Mouse (Mus musculus): ENCODE data around the gene Gm13271. TPM values are rescaled to one million over a fixed set of nuclear protein-coding genes. Genes with fewer than 3 reads are reported as not detected.
A peak's percentile ranks its signal among the peaks of the same experiment; 100 is the strongest.
"Not testable (repeated sequence)": the region's sequence is repeated elsewhere in the genome, so short reads cannot be mapped to it uniquely, and the experiment has no call there.

Gene Gm13271
- polyA plus RNA-seq, 1 experiment from 2014 or later = not detected

DNA sequence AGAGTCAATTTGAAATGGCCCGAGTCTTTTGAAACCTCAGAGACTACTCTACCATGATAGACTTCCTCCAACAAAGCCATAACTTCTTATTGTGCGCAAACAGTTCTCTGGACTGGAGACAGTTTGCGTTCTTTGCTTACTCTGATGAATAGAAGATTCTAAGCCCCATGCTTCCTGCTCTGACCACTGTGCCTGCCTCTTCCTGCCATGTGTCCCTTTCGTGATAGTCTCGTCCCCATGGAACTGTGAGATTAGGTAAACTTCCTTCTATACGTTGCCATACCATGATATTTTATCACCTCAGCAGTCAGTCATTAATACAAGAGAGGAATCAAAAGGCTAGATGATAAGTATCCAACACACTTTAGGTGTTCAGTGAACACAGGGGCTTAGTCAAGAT lies 27.9 kb upstream of the Gm13271 start:
- H3K27ac ChIP-seq (ENCODE audit: low read depth, low read length) = no peak overlapping the region
- H3K36me3 ChIP-seq (ENCODE audit: control insufficient read depth, insufficient read depth, low read length) = no peaks in the 10 kb centered on the region
- no peaks in the 10 kb centered on the region for H3K4me1 ChIP-seq (ENCODE audit: control insufficient read depth, insufficient read depth, low read length)
- WGBS = 83% methylated on average over 6 of the region's 6 CpGs
- no peak for ATAC-seq (ENCODE audit: low FRiP score, low TSS enrichment)
- H3K9ac ChIP-seq (ENCODE audit: low read depth, low read length) = no peak overlapping the region
- H3K4me3 ChIP-seq (ENCODE audit: low read length) = no peak overlapping the region
- H3K4me2 ChIP-seq (replicated peaks; ENCODE audit: low read depth, low read length) = no peak overlapping the region
- H3K27me3 ChIP-seq (ENCODE audit: control insufficient read depth, insufficient read depth, low read length) = no peaks in the 10 kb centered on the region
- no peaks in the 10 kb centered on the region for H3K9me3 ChIP-seq (ENCODE audit: control insufficient read depth, low read length)

DNA sequence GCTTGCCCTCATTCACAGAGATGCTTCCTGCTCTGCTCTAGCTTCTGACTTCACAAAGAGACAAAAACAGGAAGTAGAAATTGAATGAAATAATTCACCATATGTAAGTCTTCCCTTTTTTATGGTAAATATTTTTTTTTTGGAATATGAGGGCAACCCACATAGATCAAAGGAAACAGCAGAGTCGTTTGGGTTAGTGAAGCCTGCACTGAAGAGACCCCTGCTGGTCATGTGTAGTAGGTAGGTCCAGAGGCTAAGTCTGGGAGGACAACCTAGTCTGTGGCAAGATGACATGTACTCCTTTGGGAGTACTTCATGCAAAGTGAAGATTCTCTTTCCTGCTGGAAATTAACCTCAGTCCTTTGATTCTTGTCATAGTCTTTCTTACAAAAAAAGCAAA lies 27.3 kb upstream of the Gm13271 start:
- H3K4me1 ChIP-seq (ENCODE audit: control insufficient read depth, insufficient read depth, low read length) = no peaks in the 10 kb centered on the region
- H3K4me3 ChIP-seq (ENCODE audit: low read length) = no peak overlapping the region
- H3K36me3 ChIP-seq (ENCODE audit: control insufficient read depth, insufficient read depth, low read length) = no peaks in the 10 kb centered on the region
- no peaks in the 10 kb centered on the region for H3K9me3 ChIP-seq (ENCODE audit: control insufficient read depth, low read length)
- no peak for ATAC-seq (ENCODE audit: low FRiP score, low TSS enrichment)
- no peak overlapping the region for H3K9ac ChIP-seq (ENCODE audit: low read depth, low read length)
- no peaks in the 10 kb centered on the region for H3K27me3 ChIP-seq (ENCODE audit: control insufficient read depth, insufficient read depth, low read length)
- H3K4me2 ChIP-seq (replicated peaks; ENCODE audit: low read depth, low read length) = no peak overlapping the region
- WGBS = 0% methylated on average over 1 of the region's 1 CpGs
- no peak overlapping the region for H3K27ac ChIP-seq (ENCODE audit: low read depth, low read length)

DNA sequence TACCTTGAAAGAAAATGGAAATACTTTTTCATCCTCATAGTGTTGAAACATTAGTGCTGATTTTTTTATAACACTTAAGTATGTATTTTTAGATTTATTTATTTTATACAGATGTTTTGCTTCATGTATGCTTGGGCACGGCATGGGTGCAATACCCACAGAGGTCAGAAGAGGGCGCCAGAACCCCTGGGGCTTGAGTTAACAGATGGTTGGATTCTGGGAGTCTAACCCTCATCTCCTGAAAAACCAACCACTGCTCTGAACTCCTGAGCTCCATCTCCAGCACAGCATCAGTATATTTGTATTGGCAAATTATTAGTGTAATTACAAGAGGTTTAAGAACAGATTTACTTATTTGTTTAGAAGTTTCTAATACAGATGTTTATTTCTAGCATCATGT lies 16.2 kb upstream of the Gm13271 start:
- no peaks in the 10 kb centered on the region for H3K27me3 ChIP-seq (ENCODE audit: control insufficient read depth, insufficient read depth, low read length)
- no peak overlapping the region for H3K4me2 ChIP-seq (replicated peaks; ENCODE audit: low read depth, low read length)
- H3K9ac ChIP-seq (ENCODE audit: low read depth, low read length) = no peak overlapping the region
- no peaks in the 10 kb centered on the region for H3K9me3 ChIP-seq (ENCODE audit: control insufficient read depth, low read length)
- H3K4me3 ChIP-seq (ENCODE audit: low read length) = no peak overlapping the region
- ATAC-seq (ENCODE audit: low FRiP score, low TSS enrichment) = 0 out of 2 replicates have a peak, but pooled peaks have one; percentile 43
- no peaks in the 10 kb centered on the region for H3K4me1 ChIP-seq (ENCODE audit: control insufficient read depth, insufficient read depth, low read length)
- no peaks in the 10 kb centered on the region for H3K36me3 ChIP-seq (ENCODE audit: control insufficient read depth, insufficient read depth, low read length)
- 0% methylated on average over 2 of the region's 2 CpGs for WGBS
- H3K27ac ChIP-seq (ENCODE audit: low read depth, low read length) = no peak overlapping the region

GRCm38 (mm10) chr4:88739036-88739435 lies 15.6 kb upstream of the Gm13271 start:
- Histone ChIP-seq H3K4me1 (ENCODE audit: control insufficient read depth, insufficient read depth, low read length) (no peaks in the 10 kb centered on the region), H3K36me3 (ENCODE audit: control insufficient read depth, insufficient read depth, low read length) (no peaks in the 10 kb centered on the region), H3K27ac (ENCODE audit: low read depth, low read length) (no peak overlapping the region), H3K4me2 (replicated peaks; ENCODE audit: low read depth, low read length) (no peak overlapping the region), H3K27me3 (ENCODE audit: control insufficient read depth, insufficient read depth, low read length) (no peaks in the 10 kb centered on the region), H3K9ac (ENCODE audit: low read depth, low read length) (no peak overlapping the region), H3K4me3 (ENCODE audit: low read length) (no peak overlapping the region), H3K9me3 (ENCODE audit: control insufficient read depth, low read length) (no peaks in the 10 kb centered on the region)
- 91% methylated on average over 6 of the region's 6 CpGs for WGBS
- ATAC-seq (ENCODE audit: low FRiP score, low TSS enrichment) = no peak

DNA sequence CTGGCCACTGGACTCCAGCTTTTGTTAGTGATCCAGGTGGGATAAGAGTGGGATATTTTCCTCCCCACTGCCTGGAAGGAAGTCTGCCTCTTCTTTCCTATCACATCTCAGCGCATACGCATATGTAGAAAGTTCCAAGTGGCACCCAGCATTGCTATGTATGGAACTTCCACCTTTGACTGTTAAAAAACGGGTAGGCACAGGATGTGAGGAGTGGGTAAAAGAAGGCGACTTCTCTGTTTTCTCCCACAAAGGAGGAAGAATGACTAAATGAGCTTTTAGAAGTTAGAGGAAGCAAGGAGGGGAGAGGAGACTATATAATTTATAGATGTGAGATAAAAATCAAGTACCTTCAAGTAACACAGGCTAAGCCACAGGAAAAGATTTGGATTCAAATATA lies 13.2 kb upstream of the Gm13271 start:
- H3K27ac ChIP-seq (ENCODE audit: low read depth, low read length) = no peak overlapping the region
- ATAC-seq (ENCODE audit: low FRiP score, low TSS enrichment) = no peak
- H3K9ac ChIP-seq (ENCODE audit: low read depth, low read length) = no peak overlapping the region
- H3K27me3 ChIP-seq (ENCODE audit: control insufficient read depth, insufficient read depth, low read length) = no peaks in the 10 kb centered on the region
- no peak overlapping the region for H3K4me3 ChIP-seq (ENCODE audit: low read length)
- H3K4me2 ChIP-seq (replicated peaks; ENCODE audit: low read depth, low read length) = no peak overlapping the region
- 86% methylated on average over 4 of the region's 4 CpGs for WGBS
- no peaks in the 10 kb centered on the region for H3K4me1 ChIP-seq (ENCODE audit: control insufficient read depth, insufficient read depth, low read length)
- H3K9me3 ChIP-seq (ENCODE audit: control insufficient read depth, low read length) = no peaks in the 10 kb centered on the region
- H3K36me3 ChIP-seq (ENCODE audit: control insufficient read depth, insufficient read depth, low read length) = no peaks in the 10 kb centered on the region

- no peaks in the 10 kb centered on the region for H3K4me1 ChIP-seq (ENCODE audit: control insufficient read depth, insufficient read depth, low read length)
- no peak overlapping the region for H3K4me3 ChIP-seq (ENCODE audit: low read length)
- H3K27me3 ChIP-seq (ENCODE audit: control insufficient read depth, insufficient read depth, low read length) = no peaks in the 10 kb centered on the region
- 79% methylated on average over 7 of the region's 7 CpGs for WGBS
- H3K9me3 ChIP-seq (ENCODE audit: control insufficient read depth, low read length) = no peaks in the 10 kb centered on the region
- no peak overlapping the region for H3K4me2 ChIP-seq (replicated peaks; ENCODE audit: low read depth, low read length)
- ATAC-seq (ENCODE audit: low FRiP score, low TSS enrichment) = no peak
- H3K36me3 ChIP-seq (ENCODE audit: control insufficient read depth, insufficient read depth, low read length) = no peaks in the 10 kb centered on the region
- no peak overlapping the region for H3K27ac ChIP-seq (ENCODE audit: low read depth, low read length)
- no peak overlapping the region for H3K9ac ChIP-seq (ENCODE audit: low read depth, low read length)
Measured at GRCm38 (mm10) chr4:88742771-88743371, 11.8 kb upstream of the Gm13271 start.

DNA sequence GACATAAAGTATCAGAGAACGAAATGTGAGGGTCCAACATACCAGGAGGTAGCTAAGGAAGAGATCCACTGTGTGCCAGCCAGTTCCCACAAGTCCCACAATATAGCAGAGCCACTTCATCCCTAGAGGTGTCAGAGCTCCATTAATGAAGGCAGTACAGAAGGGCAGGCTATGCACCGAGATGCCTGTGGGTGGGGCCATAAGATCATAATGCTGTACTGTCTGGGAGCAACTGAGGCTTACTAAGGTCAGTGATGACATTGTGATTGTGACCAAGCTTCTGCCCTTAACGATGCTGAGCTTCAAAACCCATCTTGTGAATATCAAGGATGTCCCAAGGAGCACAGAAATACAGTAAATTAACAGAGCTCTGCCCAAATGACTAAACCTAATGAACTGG lies 10.5 kb upstream of the Gm13271 start:
- WGBS = 63% methylated on average over 3 of the region's 3 CpGs
- Histone ChIP-seq H3K36me3 (ENCODE audit: control insufficient read depth, insufficient read depth, low read length) (no peaks in the 10 kb centered on the region), H3K4me1 (ENCODE audit: control insufficient read depth, insufficient read depth, low read length) (no peaks in the 10 kb centered on the region), H3K4me2 (replicated peaks; ENCODE audit: low read depth, low read length) (no peak overlapping the region), H3K9ac (ENCODE audit: low read depth, low read length) (no peak overlapping the region), H3K27ac (ENCODE audit: low read depth, low read length) (no peak overlapping the region), H3K9me3 (ENCODE audit: control insufficient read depth, low read length) (no peaks in the 10 kb centered on the region), H3K27me3 (ENCODE audit: control insufficient read depth, insufficient read depth, low read length) (no peaks in the 10 kb centered on the region; the same call in 1 of the 2 replicates), H3K4me3 (ENCODE audit: low read length) (no peak overlapping the region)
- ATAC-seq (ENCODE audit: low FRiP score, low TSS enrichment) = no peak

DNA sequence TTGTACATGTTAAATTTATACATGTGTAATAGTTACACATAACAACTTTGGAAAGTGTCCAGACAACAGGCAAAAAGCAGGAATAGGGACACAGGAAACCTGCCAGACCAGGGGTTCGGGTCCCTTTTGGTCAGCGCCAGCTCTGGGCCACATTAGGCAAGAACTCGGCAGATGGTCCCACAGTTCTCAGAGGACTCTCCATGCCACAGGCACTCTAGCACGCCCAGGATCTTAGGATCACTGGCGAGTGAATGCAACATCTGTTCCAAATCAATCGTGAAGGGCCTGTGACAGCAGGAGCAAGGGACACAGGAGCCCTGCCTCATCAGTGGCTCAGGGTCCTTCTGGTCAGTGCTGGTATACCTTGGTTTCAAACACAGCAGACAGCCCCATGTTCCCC lies 4.7 kb upstream of the Gm13271 start:
- H3K9ac ChIP-seq (ENCODE audit: low read depth, low read length) = no peak overlapping the region
- H3K27me3 ChIP-seq (ENCODE audit: control insufficient read depth, insufficient read depth, low read length) = no peaks in the 10 kb centered on the region; the same call in 1 of the 2 replicates
- no peak for ATAC-seq (ENCODE audit: low FRiP score, low TSS enrichment)
- no peak overlapping the region for H3K27ac ChIP-seq (ENCODE audit: low read depth, low read length)
- no peaks in the 10 kb centered on the region for H3K36me3 ChIP-seq (ENCODE audit: control insufficient read depth, insufficient read depth, low read length)
- WGBS = 48% methylated on average over 6 of the region's 6 CpGs
- no peak overlapping the region for H3K4me2 ChIP-seq (replicated peaks; ENCODE audit: low read depth, low read length)
- H3K4me3 ChIP-seq (ENCODE audit: low read length) = no peak overlapping the region
- no peaks in the 10 kb centered on the region for H3K9me3 ChIP-seq (ENCODE audit: control insufficient read depth, low read length)
- no peaks in the 10 kb centered on the region for H3K4me1 ChIP-seq (ENCODE audit: control insufficient read depth, insufficient read depth, low read length)

DNA sequence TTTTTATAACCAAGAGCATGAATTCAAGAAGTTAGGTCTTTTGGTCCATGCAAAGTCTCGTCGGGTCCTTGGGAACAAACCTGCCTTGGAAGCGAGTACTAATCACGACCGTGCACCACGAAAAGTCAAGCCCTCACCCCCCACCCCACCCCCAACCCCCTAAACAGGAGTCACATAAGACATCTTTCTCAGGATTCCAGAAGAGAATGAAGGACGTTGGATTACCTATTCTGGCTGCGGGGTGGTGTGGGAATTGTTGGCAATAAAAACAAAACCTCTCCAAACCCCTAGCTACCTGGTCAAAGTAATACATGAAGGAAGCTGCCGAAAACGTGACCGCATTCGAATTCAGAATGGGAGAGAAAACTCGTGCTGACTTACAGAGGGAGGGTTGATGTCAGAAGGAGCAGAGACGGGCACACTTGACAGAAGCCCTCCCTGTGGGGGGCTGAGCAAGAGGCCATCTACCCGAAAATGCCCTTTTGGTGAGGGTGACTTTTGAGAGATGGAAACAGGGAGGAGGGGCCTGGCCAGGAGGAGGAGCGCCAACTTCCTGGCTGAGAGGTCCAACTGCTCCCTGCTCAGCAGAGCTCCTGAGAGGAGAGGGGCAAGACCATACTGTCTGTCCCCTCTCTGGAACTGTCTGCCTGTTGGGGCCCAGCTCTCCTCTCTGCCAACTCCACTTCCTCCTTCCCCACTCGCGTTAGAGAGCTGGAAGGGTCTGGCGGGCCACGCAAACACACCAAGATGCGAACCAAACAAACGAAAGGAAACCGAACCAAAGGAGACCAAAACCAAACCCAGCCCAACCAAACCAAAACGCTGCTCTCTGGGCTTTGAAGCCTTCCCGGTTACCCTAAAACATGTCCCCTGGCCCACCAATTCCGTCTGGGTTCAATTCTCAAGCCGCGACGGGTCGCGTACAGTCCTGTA lies 2.2 kb downstream of the Gm13271 start:
- Histone ChIP-seq H3K9ac (ENCODE audit: low read depth, low read length) (peak overlapping the region; percentile 62), H3K4me3 (ENCODE audit: low read length) (peak overlapping the region; percentile 41), H3K4me2 (replicated peaks; ENCODE audit: low read depth, low read length) (peak overlapping the region; percentile 69), H3K27ac (ENCODE audit: low read depth, low read length) (peak overlapping the region; percentile 93)
- not testable (repeated sequence) for H3K36me3 ChIP-seq (ENCODE audit: control insufficient read depth, insufficient read depth, low read length); ATAC-seq (ENCODE audit: low FRiP score, low TSS enrichment); H3K9me3 ChIP-seq (ENCODE audit: control insufficient read depth, low read length); H3K27me3 ChIP-seq (ENCODE audit: control insufficient read depth, insufficient read depth, low read length); H3K4me1 ChIP-seq (ENCODE audit: control insufficient read depth, insufficient read depth, low read length)
- 10% methylated on average over 28 of the region's 31 CpGs for WGBS
